Mouse (Mus musculus) ES-Bruce4 (cell line): Measurements from ENCODE around the gene Cdc14a. TPM values are rescaled to one million over a fixed set of nuclear protein-coding genes. Genes with fewer than 3 reads are reported as not detected.

Experiments used
- H3K27ac ChIP-seq: 2 replicates; pipeline ENCODE4 v1.5.1; 2012; ENCODE audit warnings: low read length, inconsistent platforms; ENCODE audit not compliant: insufficient read depth
- H3K27me3 ChIP-seq: 2 replicates; pipeline ENCODE4 v1.6.1; 2012; ENCODE audit warnings: mild to moderate bottlenecking, low read length, inconsistent platforms; ENCODE audit not compliant: control insufficient read depth, poor library complexity, insufficient read depth, severe bottlenecking
- H3K36me3 ChIP-seq: 2 replicates; pipeline ENCODE4 v1.6.1; 2012; ENCODE audit warnings: inconsistent platforms, mild to moderate bottlenecking, low read length, moderate library complexity; ENCODE audit not compliant: control insufficient read depth, poor library complexity, insufficient read depth, severe bottlenecking
- H3K4me1 ChIP-seq: one replicate; pipeline ENCODE4 v1.8.1; 2011; ENCODE audit warnings: low read length; ENCODE audit not compliant: control insufficient read depth, insufficient read depth
- H3K4me3 ChIP-seq: 2 replicates; pipeline ENCODE4 v1.5.1; 2011; ENCODE audit warnings: low read depth, mild to moderate bottlenecking, low read length
- H3K9ac ChIP-seq: 2 replicates; pipeline ENCODE4 v1.6.1; 2012; ENCODE audit warnings: low read depth, mild to moderate bottlenecking, inconsistent platforms; ENCODE audit not compliant: poor library complexity, severe bottlenecking
- H3K9me3 ChIP-seq: replicated peaks from 2 replicates; pipeline ENCODE4 v1.6.1; 2012; ENCODE audit warnings: mild to moderate bottlenecking, low read length, inconsistent platforms; ENCODE audit not compliant: control insufficient read depth, poor library complexity, insufficient read depth, severe bottlenecking
- CTCF ChIP-seq: IDR thresholded peaks from one replicate; pipeline ENCODE4 v1.8.1; 2011; ENCODE audit warnings: low read depth, low read length
- EP300 ChIP-seq: IDR thresholded peaks from 2 replicates; pipeline ENCODE4 v1.6.1; 2011; ENCODE audit warnings: low read depth, low read length; ENCODE audit not compliant: insufficient read depth
- POLR2A ChIP-seq: IDR thresholded peaks from one replicate; pipeline ENCODE4 v1.8.1; 2011; ENCODE audit warnings: low read length; ENCODE audit not compliant: insufficient read depth
- polyA plus RNA-seq: library from polyadenylated mRNA; stranded (reverse); fragments of >200 nt; gene quantifications from 2 replicates; pipeline ENCODE4 v1.2.4, GENCODE M21; 2011; ENCODE audit warnings: low read depth; ENCODE audit not compliant: missing spikeins, insufficient read depth, insufficient read length

Gene Cdc14a
- polyA plus RNA-seq, 1 experiment = 3.6 TPM

DNA sequence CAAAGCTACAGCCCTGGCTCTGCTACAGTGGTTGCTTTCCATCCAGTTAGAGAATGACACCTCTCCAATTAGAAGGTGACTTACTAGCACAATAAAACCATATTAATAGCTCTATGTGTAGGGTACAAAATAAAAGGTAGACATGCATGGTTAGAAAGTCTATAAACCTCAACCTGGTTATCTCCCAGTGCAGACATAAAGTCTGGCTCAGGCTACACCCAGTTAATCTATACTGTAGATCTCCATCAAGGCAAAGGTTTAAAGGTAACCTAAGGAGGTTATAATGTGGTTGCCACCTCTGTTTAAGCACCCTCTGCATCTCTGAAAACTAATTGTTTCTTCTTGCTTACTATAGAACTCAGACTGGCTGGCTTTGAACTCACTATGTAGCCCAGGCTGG lies 36.9 kb downstream of the Cdc14a start:
- no peaks in the 10 kb centered on the region for H3K36me3 ChIP-seq
- TF ChIP-seq EP300 (no peak), POLR2A (no peak), CTCF (no peak)
- H3K9ac ChIP-seq = no peak overlapping the region
- no peaks in the 10 kb centered on the region for H3K9me3 ChIP-seq
- H3K4me3 ChIP-seq = no peak overlapping the region
- H3K27ac ChIP-seq = no peak overlapping the region
- no peaks in the 10 kb centered on the region for H3K4me1 ChIP-seq
- no peaks in the 10 kb centered on the region for H3K27me3 ChIP-seq

DNA sequence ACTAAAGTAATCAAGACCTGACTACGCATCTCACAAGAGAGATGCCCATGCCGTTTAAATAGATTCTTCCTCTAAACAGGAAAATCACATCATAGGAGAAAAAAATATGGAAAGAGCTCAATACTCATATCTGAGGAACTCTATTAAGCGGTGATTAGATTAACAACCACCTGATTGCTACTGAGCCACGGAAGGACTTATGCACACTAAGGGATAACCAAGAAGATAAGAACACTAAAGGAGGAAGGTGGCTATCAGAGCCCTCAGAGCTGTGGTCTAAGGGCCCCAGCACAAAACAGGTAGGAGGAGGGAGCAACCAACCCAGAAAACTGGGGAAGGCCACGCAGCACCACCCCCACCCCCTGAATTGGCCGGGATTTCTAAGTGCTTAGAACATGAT lies 37.5 kb downstream of the Cdc14a start:
- Histone ChIP-seq H3K4me1 (no peaks in the 10 kb centered on the region), H3K9me3 (no peaks in the 10 kb centered on the region), H3K4me3 (no peak overlapping the region), H3K27me3 (no peaks in the 10 kb centered on the region), H3K36me3 (no peaks in the 10 kb centered on the region), H3K27ac (no peak overlapping the region), H3K9ac (no peak overlapping the region)
- TF ChIP-seq POLR2A (no peak), CTCF (no peak), EP300 (no peak)

DNA sequence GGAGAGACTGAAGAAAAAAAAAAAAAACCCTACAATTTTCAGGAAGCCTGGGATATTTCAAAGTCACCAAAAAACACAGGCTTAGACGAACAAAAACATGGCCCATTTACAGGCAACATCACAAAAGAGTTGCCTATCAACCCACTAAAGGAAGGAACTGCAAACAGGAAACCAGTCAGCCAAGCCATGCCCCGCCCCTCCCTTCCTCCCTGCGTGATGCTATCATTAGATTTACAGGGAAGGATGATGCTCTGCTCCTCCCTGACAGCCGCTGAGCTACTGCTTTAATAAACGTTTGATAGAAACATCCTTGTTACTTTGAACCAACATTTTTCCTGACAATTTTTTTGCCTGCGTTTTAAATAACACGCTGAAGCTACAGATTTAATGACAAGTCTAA lies 39.5 kb downstream of the Cdc14a start:
- TF ChIP-seq CTCF (no peak), POLR2A (no peak), EP300 (no peak)
- Histone ChIP-seq H3K9ac (no peak overlapping the region), H3K27ac (no peak overlapping the region), H3K4me3 (no peak overlapping the region), H3K9me3 (no peaks in the 10 kb centered on the region), H3K27me3 (no peaks in the 10 kb centered on the region), H3K36me3 (no peaks in the 10 kb centered on the region), H3K4me1 (no peaks in the 10 kb centered on the region)

DNA sequence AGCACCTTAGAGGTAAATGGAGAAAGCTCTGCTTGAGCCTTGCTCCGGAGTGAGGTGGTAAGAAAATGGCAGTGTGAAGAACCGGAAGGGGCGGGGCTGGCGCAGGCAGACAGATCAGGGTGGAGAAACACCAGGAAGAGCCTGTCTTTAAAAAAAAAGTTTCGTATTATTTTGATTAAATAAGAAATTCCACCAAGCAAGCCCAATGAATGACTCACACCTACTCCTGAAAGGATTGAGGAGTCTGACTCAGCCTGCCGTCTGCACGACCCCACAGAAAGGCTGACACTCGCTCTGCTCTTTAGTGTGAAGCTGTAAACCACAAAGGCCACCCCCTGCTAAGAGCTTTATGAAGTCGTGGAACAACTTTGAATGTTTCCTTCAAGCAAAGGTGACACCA lies 43.5 kb downstream of the Cdc14a start:
- no peak overlapping the region for H3K9ac ChIP-seq
- no peak for TF ChIP-seq CTCF
- TF ChIP-seq EP300 = no peak
- TF ChIP-seq POLR2A = no peak
- H3K27ac ChIP-seq = no peak overlapping the region
- no peaks in the 10 kb centered on the region for H3K27me3 ChIP-seq
- no peaks in the 10 kb centered on the region for H3K9me3 ChIP-seq
- no peaks in the 10 kb centered on the region for H3K36me3 ChIP-seq
- H3K4me1 ChIP-seq = no peaks in the 10 kb centered on the region
- no peak overlapping the region for H3K4me3 ChIP-seq

DNA sequence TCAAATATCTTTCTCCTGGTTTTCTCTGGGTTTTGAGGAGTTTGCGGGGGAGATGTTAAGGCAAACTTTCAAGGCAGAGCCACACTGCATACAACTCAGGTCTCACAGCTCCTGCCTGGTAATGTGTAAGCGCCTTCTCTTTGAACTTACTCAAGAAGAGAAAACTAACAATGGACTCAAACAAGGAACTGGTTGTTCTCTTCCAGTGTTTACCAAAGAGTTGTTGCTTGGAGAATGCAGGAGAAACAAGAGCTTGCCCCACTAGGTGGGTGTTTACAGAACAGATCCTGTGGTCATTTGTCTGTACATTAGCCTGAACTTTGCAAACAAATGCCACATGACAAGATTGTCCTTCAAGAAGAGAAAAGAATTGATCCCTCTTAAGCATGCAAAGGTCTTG lies 48.4 kb downstream of the Cdc14a start:
- TF ChIP-seq EP300 (no peak), POLR2A (no peak), CTCF (no peak)
- H3K4me1 ChIP-seq = no peaks in the 10 kb centered on the region
- H3K36me3 ChIP-seq = no peaks in the 10 kb centered on the region
- H3K27ac ChIP-seq = no peak overlapping the region
- H3K9ac ChIP-seq = no peak overlapping the region
- no peaks in the 10 kb centered on the region for H3K27me3 ChIP-seq
- no peak overlapping the region for H3K4me3 ChIP-seq
- H3K9me3 ChIP-seq = no peaks in the 10 kb centered on the region

DNA sequence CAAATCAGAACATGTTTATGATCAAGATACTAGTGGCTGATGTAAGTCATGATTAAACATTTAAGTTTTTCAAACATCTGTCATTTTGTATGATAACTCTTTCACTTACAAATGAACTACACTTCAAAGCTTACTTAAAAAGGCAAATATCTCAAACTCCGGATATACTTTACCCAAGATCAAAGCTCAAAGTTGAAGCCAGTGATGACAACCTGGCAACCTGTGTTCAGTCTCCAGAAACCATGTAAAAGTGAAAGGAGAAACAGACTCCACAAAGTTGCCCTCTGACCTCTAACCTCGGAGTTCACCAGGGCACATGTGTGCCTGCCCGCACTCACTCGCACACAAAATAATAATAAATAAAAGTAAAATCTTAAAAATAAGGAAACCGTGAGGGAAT lies 49.3 kb downstream of the Cdc14a start:
- Histone ChIP-seq H3K9ac (no peak overlapping the region), H3K27me3 (no peaks in the 10 kb centered on the region), H3K27ac (no peak overlapping the region), H3K4me1 (no peaks in the 10 kb centered on the region), H3K4me3 (no peak overlapping the region), H3K9me3 (no peaks in the 10 kb centered on the region), H3K36me3 (no peaks in the 10 kb centered on the region)
- TF ChIP-seq CTCF (no peak), EP300 (no peak), POLR2A (no peak)

DNA sequence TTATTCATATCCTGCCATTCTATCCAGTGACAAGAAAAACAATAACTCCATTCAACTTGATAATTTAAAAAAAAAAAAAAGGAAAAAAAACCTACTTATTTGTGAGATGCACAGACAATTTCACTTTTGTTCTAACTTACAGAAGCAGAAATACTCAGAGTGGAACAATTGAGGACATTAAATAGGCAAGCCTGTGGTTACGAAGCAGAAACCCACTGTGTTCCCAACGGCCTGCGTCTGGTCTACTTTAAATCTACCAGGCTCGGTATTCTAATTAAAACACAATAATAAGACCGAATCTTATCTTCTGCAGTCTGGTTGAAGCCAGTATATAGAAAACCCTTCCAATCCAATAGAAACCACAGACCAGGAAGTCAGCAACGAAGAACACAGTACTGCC lies 50.6 kb downstream of the Cdc14a start:
- no peaks in the 10 kb centered on the region for H3K9me3 ChIP-seq
- H3K27ac ChIP-seq = no peak overlapping the region
- H3K36me3 ChIP-seq = no peaks in the 10 kb centered on the region
- H3K9ac ChIP-seq = no peak overlapping the region
- H3K27me3 ChIP-seq = no peaks in the 10 kb centered on the region
- TF ChIP-seq EP300 (no peak), CTCF (no peak), POLR2A (no peak)
- H3K4me3 ChIP-seq = no peak overlapping the region
- no peaks in the 10 kb centered on the region for H3K4me1 ChIP-seq
